Mouse (Mus musculus) v-Abl transformed pro-B cells (cell line): ENCODE data around the gene Ihh.

Experiments used
- in situ Hi-C, 2 experiments: fragments of 400-800 bp; cut with MboI; formaldehyde crosslinking; loops; one replicate each; pipeline ENCODE4 v1.15.1; 2025; ENCODE audit not compliant: unreplicated experiment in 2 of 2

The Ihh gene

DNA sequence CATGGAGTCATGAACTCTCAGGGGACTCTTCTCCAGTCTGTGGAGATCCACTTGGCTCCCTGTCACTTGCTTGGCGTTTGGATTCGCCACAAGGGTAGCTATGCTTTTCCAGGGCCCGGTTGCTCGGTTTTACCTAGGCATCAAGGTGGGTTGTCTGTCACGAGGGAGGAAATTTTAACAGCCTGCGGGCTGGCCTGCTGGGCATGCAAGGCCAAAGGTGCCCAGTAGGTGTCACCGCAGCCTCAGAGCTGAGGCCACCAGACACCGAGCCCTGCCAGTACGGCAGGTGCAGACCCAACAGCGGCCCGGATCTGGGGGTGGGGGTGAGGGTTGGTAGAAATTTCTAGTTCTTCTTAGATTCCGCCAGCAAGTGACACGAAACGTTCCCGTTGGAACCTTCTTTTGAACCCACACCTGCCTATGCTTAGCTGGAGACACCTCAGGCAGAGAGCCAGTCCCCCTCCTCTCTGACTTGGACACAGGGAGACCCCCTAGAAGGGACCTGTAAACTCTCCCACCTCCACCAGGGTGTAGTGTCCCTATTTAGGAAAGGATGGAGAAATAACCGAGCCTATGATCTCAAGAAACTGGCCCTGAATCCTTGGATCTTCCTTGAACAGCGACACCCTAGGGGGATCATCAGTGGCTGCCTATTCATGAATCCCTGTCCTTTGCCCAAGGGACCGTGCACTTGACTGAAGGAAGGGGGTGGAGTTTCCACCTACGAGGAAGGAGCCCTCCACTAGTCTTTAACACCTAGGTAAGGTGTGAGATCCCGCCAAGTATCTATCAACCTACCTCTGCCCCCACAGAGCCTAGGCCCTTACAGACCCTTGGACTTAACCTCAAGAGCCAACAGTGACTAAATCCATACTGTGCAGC is 2.4 kb downstream of the Ihh start:
- in situ Hi-C loops: loop anchor here in 1 of 2 experiments (5.0 to 10.0 kb wide), 2 partner anchors 68 to 336 kb away; no protein-coding TSS in a partner anchor

DNA sequence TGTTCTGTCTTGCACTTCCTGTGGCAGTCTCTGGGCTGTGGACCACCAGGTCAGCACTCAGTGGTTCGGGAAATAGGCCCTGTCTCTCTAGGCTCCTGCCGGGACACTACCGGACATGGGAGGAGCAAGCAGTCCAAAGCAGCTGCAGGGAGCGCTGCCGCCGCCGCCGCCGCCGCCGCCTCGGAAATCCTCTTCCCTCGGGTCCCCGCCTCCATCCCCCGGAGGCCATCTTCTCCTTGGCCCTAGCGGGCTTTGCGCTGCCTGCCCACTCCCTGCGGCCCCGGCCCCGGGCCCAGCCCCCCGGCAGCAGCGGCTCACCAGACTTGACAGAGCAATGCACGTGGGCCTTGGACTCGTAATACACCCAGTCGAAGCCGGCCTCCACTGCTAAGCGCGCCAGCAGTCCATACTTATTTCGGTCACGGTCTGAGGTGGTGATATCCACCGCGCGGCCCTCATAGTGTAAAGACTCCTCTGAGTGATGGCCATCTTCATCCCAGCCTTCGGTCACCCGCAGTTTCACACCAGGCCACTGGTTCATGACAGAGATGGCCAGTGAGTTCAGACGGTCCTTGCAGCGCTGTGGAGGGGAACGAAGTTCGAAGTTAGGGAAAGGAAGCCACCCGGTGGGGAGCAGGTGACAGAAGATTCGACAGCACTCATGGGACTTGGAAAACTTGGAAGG is 3.3 kb downstream of the Ihh start:
- in situ Hi-C loops: loop anchor here in 1 of 2 experiments (5.0 to 10.0 kb wide), 2 partner anchors 69 to 337 kb away; no protein-coding TSS in a partner anchor

DNA sequence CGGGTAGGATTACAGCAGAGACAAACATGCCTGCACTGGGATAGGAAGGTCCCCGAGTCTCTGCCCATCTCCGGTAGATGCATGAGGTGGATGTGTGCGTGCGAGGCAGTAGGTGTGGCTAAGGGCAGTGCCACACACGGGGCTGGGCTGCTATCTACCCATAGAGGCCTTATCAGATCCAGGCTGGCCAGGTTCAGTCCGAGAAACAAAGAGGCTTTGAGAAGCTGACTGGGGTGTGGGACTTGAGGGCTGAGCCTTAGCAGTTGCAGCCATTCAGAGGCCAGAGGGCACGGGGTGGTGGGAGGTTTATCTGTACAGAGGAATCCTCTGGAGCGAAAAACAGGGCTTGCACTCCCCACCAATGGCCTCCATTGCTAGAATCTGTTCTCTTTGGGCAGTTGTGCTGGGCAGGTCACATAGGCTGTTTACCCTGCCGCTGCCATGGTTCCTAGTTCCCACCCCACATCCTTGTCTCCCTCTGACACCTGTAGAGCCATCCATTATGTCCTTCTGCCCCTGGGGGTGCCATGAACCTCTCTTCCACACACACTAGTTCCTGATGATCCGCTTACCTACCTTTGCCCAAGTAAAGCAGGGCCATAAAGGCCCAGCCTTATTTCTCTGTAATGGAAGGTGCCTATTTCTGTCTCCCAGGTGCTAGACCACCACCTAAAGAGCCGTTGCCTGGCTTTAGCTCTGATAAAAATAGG is 9.7 kb downstream of the Ihh start:
- in situ Hi-C loops: loop anchor here in 1 of 2 experiments (10.0 kb wide), 1 partner anchor 343 kb away; no protein-coding TSS in a partner anchor

DNA sequence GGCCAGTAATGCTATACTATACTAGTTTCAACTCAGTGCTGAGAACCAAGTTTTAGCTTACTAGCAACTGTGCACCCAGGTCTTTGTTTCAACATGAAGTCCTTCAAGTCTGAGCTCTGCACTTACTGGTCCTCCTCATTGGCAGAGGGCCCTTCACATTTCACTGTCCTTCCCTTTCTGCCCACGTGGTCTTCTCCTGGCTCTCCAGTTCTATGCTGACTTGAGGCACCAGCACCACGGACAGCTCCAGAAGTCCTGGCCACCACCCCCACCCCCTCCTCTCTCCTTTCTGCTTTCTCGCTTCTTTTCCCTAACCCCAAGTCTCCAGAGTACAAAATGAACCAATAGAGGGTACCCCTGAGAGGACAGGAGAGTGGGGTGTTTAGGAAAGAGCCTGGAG is 11.7 kb downstream of the Ihh start:
- in situ Hi-C loops: loop anchor here in 1 of 2 experiments (10.0 kb wide), 1 partner anchor 345 kb away; no protein-coding TSS in a partner anchor

DNA sequence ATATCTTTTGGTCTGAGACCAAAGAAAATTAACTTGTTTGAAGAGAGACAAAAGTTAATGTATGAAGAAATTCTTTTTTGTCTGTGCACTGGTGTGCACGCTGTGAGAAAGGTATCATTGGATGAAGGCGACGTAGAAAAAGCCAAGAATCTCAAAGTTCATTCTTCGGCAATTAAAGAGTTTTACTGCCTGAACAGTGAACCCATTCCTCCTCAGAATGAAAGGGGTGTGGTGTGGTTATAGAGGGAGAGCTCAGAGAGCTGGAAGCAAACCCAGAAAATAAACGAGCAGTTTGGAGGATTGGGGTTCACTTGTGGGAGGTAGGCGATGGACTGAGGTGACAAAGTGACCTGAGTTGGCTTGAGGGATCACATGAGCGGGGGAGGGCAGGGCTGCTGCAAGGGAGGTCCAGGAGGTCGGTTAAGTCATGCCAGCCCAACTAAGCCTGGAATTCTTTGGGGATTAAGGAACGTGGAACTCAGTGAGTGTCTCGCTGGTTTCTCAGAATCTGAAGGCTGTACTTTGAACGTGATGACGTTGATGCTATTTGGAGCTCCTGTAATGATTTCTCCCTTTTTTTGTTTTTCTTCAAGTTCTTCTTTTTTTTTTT is 15.1 kb downstream of the Ihh start:
- in situ Hi-C loops: no loop called here

DNA sequence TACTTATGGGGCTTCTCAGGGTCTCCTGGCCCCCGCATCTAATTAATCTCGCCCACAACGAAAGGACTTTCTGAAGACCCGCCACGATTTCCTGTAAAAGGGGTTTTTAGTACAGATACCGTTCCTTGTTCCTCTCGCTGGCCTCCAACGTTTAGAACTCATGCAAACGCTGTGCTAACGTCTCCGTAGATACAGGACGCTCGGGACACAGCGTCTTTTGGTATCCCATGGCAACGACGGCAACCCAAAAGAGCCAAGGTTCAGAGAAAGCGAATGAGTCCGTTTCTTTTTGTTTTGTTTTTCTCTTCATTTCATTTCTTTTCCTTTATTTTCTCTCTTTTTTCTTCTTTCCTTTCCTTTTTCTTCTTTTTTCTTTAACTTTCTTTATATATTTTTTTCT is 16.1 kb downstream of the Ihh start, which contains the start of gene Cfap65:
Gene Cfap65 (minus strand): TSS at position 198 of the 400 bp plus-strand sequence.
- in situ Hi-C loops: no loop called here

DNA sequence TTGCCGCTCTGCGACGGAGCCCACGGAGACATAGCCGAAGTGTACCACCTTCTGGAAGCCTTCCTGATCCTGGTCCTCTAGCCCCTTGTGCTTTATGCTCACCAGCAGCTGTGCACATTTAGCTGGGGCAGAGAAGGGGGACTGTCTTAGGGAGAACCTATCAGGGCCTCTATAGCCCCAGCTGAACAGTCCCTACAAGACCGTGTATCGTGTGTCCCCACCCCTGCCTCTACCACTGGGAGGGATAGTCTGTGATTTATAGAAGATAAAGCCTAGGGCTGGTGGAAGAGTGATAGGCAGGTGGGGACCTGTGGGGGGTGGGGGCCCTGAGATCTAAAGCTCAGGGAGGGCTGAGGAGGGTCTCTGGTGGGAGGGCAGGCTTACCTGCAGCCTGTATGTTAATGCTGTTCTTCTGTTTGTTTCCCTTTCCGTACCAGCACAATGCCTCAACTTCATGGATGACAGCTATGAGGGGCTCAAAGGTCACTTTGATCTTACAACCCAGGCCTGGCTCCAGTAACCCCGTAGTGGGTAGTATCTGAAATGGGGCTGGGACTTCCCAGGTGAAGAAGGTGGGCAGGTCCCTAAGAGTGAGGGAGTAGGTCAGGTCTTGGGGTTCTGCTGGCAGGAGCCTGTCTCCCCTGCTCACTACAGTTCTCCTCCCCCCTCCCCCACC is 23.7 kb downstream of the Ihh start:
- in situ Hi-C loops: no loop called here

DNA sequence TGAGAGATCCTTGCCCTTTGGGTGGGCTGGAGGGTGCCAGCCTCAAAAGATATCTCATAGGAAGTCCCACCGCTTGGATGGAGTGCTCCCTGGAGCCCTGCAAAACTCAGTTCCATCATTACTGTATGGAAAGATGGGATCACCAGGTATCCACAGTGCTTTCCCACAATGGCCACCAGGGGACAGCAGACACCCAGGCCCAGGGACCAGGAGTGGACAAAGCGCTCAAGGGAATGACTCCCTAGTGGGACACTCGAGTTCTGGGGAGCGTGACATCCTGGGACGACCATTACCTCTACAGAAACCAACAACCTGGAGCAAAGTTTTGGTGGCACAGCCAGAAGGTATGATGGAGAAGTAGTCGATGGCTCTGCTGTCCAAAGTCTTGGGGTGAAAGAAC is 24.8 kb downstream of the Ihh start:
- in situ Hi-C loops: no loop called here

DNA sequence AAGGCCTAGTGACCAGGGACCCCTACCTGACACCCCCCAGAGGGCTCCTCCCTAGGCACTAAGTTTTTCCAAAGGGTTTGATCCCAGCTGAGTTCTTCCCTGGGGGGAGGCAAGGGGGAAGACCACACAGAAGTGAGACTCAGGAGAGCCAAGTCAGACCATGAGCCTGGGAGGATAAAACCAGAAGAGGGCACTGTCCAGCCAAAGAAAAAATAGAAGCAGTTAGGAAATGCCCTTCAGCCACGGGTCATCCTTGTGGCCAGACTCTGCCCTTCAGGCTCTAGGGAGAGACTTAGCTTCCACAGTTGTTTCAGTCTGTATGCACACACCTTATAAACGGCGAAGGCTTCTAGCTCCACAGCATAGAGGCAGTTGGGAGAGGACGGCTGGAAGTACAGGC is 27.0 kb downstream of the Ihh start:
- in situ Hi-C loops: no loop called here

DNA sequence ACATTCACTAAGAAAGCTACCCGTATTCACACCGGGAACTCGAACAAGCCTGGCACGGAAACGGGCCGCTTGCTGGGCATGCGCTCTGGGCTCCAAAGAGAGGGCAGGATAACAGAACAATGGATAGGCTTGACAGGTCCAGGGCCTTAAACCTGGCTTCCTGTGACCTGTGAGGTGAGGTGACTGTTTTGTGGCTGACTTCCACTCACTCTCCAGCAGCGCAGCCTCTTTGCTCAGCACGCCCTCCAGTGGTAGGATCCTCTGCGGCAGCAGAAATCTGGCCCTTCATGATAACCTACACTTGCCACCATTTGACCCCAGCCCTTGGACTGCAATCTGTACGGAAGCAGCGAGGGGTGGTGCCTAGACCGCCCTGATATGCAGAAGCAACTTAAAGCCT is 35.8 kb downstream of the Ihh start:
- in situ Hi-C loops: no loop called here

DNA sequence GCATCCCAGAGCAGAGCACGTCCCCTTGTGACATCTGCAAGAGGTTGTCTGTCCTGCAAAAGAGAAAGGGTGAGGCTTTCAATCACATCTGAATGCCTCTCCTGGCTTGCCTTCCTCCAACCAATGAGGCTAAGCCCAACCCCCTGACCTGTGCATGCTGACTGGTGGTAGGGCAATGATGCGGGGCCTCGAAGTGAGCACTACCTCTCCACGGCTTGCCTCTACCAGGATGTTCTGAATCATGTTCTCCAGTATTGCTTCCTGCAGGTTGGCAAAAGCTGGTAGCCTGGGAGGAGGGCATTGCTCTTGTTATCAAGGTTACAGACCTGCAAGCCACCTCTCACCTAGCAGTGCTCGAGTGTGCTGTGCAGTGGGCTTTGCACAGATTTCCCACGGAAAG is 49.3 kb downstream of the Ihh start:
- in situ Hi-C loops: no loop called here

DNA sequence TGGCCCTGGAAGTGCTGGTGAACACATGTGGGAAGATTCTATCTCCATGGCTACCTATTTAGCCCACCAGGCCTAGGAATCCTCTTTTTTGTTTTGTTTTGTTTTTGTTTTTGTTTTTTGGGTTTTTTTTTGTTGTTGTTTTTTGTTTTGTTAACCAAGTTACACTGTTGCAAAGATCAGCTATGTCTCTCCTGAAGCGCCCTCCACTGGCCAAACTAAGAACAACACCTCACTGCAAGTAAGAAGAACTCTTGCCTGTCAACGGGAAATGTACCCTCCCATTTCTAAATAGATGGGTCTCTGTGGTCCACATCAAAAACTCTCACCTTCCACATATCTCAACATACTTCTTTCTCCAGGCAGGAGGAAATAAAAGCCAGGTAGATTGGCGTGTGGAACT is 49.8 kb downstream of the Ihh start:
- in situ Hi-C loops: no loop called here

DNA sequence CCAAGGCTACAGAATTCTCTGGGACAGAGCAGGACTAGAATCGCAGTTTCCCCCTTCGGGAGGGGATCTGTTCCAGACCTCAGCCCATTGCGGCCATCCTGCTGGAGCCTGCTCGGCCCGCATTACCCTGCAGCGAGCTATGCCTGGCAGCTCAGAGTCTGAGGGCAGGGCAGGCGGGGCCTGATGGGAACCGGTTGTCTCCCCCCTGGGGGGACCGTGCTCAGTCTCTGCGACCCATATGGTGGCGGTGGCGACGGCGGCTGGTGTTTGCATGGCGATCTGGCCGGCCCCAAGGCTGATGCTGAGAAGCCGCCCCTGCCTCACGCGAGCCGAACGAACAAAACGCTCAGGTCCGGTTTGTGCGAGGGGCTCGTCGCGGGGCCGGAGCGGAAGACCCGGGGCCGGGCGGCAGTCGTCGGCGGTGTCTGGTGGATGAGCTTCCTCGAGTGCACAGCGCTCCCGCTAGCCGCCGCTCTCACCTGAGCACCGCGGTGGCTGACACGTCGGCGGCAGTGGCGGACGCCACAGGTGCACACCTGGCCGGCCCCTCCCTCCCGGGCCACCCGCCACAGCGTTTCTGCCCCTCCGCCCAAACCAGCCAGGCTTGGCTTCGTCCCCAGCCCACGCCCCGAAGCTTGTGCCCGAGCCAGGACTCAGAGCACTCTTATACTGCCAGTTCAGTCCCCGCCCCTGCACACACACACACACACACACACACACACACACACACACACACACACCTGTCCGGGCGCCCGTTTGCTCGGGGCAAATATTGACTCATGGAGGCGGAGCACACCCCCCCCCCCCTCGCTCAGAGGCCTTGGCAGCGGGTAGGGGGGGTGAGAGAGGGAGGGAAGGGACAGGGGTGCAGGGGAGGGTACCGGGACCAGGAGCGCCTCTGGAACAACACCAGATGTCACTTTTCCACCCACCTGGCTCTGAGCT is 50.9 kb downstream of the Ihh start:
- in situ Hi-C loops: no loop called here

DNA sequence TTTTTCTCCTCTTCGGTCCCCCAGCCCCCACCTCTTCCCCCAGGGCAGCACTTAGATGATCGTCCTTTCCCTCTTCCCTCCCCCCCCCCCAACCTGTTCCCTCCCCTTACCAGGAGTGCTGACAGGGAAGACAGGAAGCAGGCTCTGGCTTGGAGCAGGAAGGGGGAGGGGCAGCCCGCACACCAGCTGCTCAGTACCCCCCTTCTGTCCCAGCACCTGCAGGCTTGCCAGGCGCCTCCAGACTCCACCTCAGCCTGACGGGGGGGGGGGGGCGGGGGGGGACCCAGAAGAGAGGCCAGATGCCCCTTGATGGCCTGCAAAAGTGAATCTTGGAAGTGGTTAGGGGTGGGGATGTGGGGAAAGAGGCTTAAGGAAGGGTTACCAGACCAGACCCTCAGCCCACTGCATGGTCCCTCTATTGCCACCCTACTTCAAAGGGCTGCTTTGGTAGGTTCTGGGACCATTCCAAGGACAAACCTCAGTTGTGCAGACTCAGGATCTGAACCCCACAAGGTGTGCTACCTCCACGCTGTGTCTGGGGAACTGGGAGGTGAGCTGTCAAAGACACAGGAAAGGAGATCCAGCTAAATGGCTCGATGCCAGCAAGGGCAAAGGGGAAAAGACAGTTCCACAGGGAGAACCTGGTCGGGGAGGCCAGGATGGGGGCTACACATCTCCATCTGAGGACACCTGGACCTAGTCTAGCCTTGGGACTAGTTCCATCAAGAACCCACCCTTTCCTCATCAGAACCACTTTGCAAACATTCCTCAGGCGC is 52.6 kb downstream of the Ihh start:
- in situ Hi-C loops: loop anchor here in 1 of 2 experiments (10.0 kb wide), 1 partner anchor 134 kb away; no protein-coding TSS in a partner anchor

DNA sequence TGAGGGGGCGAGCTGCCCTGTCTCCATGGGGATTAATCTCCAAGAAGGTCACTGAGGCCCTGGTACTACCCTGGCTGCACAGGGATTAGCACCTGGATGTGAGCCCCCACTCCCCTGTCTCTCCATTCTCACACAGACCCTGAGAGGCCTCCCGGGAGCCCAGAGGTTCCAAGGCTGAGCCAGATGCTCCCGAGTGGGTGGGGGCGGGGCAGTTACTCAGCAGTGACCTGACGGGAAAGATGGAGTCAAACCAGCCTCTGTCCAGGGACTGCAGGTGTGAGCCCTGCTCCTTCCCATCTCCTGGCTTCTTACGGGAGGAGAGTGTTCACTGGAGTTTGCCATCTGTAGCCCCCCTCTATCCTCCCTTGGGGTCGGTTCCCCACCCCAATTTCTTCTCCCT is 53.5 kb downstream of the Ihh start:
- in situ Hi-C loops: loop anchor here in 1 of 2 experiments (10.0 kb wide), 1 partner anchor 133 kb away; no protein-coding TSS in a partner anchor
